Comparison of ENCODE assay signal across 9 mouse cellular contexts in the genomic region with DNA sequence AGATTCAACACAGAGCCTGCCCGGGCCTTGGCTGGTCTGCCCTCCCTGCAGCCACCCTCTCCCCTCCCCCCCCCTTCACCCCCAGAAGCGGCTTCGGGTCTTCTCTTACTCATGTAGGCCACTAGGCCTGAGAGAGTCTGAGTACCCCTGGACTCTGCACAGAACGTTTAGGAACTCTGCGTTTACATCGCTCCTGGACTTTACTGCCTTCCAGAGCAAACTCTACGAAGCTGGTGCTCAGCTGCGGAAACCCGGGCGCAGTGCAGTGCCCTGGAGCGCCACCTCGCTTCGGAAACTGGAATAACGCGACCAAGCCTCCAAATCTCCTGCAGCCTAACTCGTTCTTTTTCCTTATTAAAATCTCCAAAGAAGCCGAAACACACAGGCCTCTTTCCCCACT. TPM values are rescaled to one million over a fixed set of nuclear protein-coding genes. Genes with fewer than 3 reads are reported as not detected.
DNase-seq lines count a peak whose midpoint lies in the region; ATAC-seq and TF ChIP-seq lines count a peak whose summit lies in the region.
"Had no signal": no experiment of that assay in that cellular context is flagged by ENCODE, and none has a peak within 500 bp of the region (broad histone marks: within the 10 kb centered on the region; RNA-seq: fewer than 3 reads in every experiment).

No protein-coding gene starts in this region.

- peak; percentile 80 for DNase-seq in 3134 (ENCODE audit: extremely low read depth, insufficient read length, low spot score)
- peak; percentile 84 to 89 for DNase-seq in adrenal gland, postnatal 36 days
- DNase-seq in heart, postnatal 14 days, result peak; percentile 83 to 88
- DNase-seq in kidney, postnatal 4 days, result peak; percentile 94 to 95
- DNase-seq in liver, embryonic 14.5 days (ENCODE audit: low read depth in 3 of 3, low spot score in 3 of 3), result no peak
- DNase-seq in spleen, postnatal 14 days (ENCODE audit: low spot score in 2 of 2), result no peak

- peak; percentile 52 for ATAC-seq in forebrain, embryonic 15.5 days (replicated peaks)
- no peak for ATAC-seq in liver, embryonic 14.5 days (ENCODE audit: insufficient read depth)
- ATAC-seq in neural tube, embryonic 13.5 days (ENCODE audit: low read depth), result no peak

- H3K36me3 ChIP-seq in forebrain, embryonic 15.5 days, result no peaks in the 10 kb centered on the region
- H3K36me3 ChIP-seq in liver, embryonic 14.5 days (replicated peaks; ENCODE audit: control insufficient read depth, insufficient read depth, low read depth), result no peaks in the 10 kb centered on the region
- no peaks in the 10 kb centered on the region for H3K36me3 ChIP-seq in neural tube, embryonic 13.5 days

- no peak overlapping the region for H3K9ac ChIP-seq in forebrain, embryonic 15.5 days (replicated peaks)
- H3K9ac ChIP-seq in liver, embryonic 14.5 days (replicated peaks), result no peak overlapping the region
- no peak overlapping the region for H3K9ac ChIP-seq in neural tube, embryonic 13.5 days

- H3K27ac ChIP-seq in forebrain, embryonic 15.5 days (replicated peaks), result peak overlapping the region; percentile 73
- no peak overlapping the region for H3K27ac ChIP-seq in liver, embryonic 14.5 days
- H3K27ac ChIP-seq in neural tube, embryonic 13.5 days (replicated peaks), result no peak overlapping the region

- H3K4me1 ChIP-seq in forebrain, embryonic 15.5 days, result peaks cover 31% of the 10 kb centered on the region
- H3K4me1 ChIP-seq in liver, embryonic 14.5 days (replicated peaks; ENCODE audit: control insufficient read depth in 2 of 2, insufficient read depth in 2 of 2, low read length in 1 of 2), result no peaks in the 10 kb centered on the region
- peaks cover 41% of the 10 kb centered on the region for H3K4me1 ChIP-seq in neural tube, embryonic 13.5 days (replicated peaks)

- TF ChIP-seq CTCF in liver, embryonic 14.5 days (IDR thresholded peaks at IDR 0.05; ENCODE audit: low read depth), result peak; percentile 83

- H3K9me3 ChIP-seq in forebrain, embryonic 15.5 days, result no peaks in the 10 kb centered on the region
- no peaks in the 10 kb centered on the region for H3K9me3 ChIP-seq in liver, embryonic 14.5 days (ENCODE audit: control insufficient read depth, low read length)
- no peaks in the 10 kb centered on the region for H3K9me3 ChIP-seq in neural tube, embryonic 13.5 days

- H3K4me3 ChIP-seq in forebrain, embryonic 15.5 days, result peak overlapping the region; percentile 20; the same call in 1 of the 2 replicates
- H3K4me3 ChIP-seq in liver, embryonic 14.5 days (ENCODE audit: insufficient read depth in 1 of 2, low read depth in 2 of 2, low read length in 2 of 2), result no peak overlapping the region
- H3K4me3 ChIP-seq in neural tube, embryonic 13.5 days, result peak overlapping the region; percentile 19

- H3K27me3 ChIP-seq in forebrain, embryonic 15.5 days, result peaks cover 94% of the 10 kb centered on the region
- H3K27me3 ChIP-seq in liver, embryonic 14.5 days (ENCODE audit: control insufficient read depth, insufficient read depth, low read length), result peaks cover 75% of the 10 kb centered on the region
- peaks cover 95% of the 10 kb centered on the region for H3K27me3 ChIP-seq in neural tube, embryonic 13.5 days

- H3K4me2 ChIP-seq in forebrain, embryonic 15.5 days (replicated peaks), result peak overlapping the region; percentile 28
- H3K4me2 ChIP-seq in liver, embryonic 14.5 days (ENCODE audit: low read depth), result peak overlapping the region; percentile 24; the same call in 1 of the 2 replicates
- H3K4me2 ChIP-seq in neural tube, embryonic 13.5 days, result peak overlapping the region; percentile 47

- WGBS in forebrain, embryonic 15.5 days, result 0% methylated on average over 17 of the region's 17 CpGs
- under 1% methylated on average over 17 of the region's 17 CpGs for WGBS in liver, embryonic 14.5 days (ENCODE audit: insufficient replicate concordance)
- under 1% methylated on average over 17 of the region's 17 CpGs for WGBS in neural tube, embryonic 13.5 days

- TF ChIP-seq EP300 in liver, embryonic 14.5 days (IDR thresholded peaks at IDR 0.05; ENCODE audit: low read depth), result no peak

- intact Hi-C loops in heart, postnatal 14 days (cut with DNase I), result loop anchor here (2.0 to 10.0 kb wide), 7 partner anchors 48 to 1760 kb away; no protein-coding TSS in a partner anchor

RNA-seq across cellular contexts. Expression of a gene that starts 31.7 kb away (rescaled TPM):
- total RNA-seq in adrenal gland, postnatal 36 days (2021), result 100 to 1,000 TPM in 1 of 2 experiments, 10 to 100 TPM in 1; 99.5 to 128 TPM
- 76.2 and 95.0 TPM in 2 replicates for polyA plus RNA-seq in forebrain, embryonic 15.5 days (2015; fragmentation: Nextera tagmentation; extraction: Ambion mirVana)
- total RNA-seq in heart, postnatal 14 days (2021), result 10 to 100 TPM; 24.8 to 26.9 TPM
- 10.1 and 12.0 TPM in 2 replicates for polyA plus RNA-seq in liver, embryonic 14.5 days (2012; rRNA removed)
- polyA plus RNA-seq in liver, embryonic 14.5 days (2014; fragmentation: Nextera tagmentation; extraction: Ambion mirVana), result 6.3 and 8.5 TPM in 2 replicates
- 85.5 and 87.8 TPM in 2 replicates for polyA plus RNA-seq in neural tube, embryonic 13.5 days (2015; fragmentation: Nextera tagmentation; extraction: Ambion mirVana)
- total RNA-seq: neutrophil, adult 5-6 weeks had no signal

Comparison
In these comparisons a context has a peak if more than half of its experiments do, and no peak if none do; other contexts are left out.
1. DNase-seq: peak in 3134 (single experiment), adrenal gland, postnatal 36 days (2 of 2), heart, postnatal 14 days (2 of 2) and kidney, postnatal 4 days (2 of 2); none in liver, embryonic 14.5 days (0 of 3) and spleen, postnatal 14 days (0 of 2).
2. H3K4me3 ChIP-seq: peak in forebrain, embryonic 15.5 days (single experiment) and neural tube, embryonic 13.5 days (single experiment); none in liver, embryonic 14.5 days (0 of 2).
3. Peak in every context shown above with its lines, with median percentiles within 50 percentile points of each other: H3K4me2 ChIP-seq.